Mouse (Mus musculus) liver, adult 2 months (tissue): ENCODE measurements around the gene Lysmd2.
A peak's percentile ranks its signal among the peaks of the same experiment; 100 is the strongest.

Source experiments
- CTCF ChIP-seq: fragments of 200-500 bp; IDR thresholded peaks from 2 replicates; pipeline ENCODE4 v1.5.1; 2011; ENCODE audit warnings: low read depth, low read length, control low read depth
- POLR2A ChIP-seq: fragments of 200-500 bp; IDR thresholded peaks from 2 replicates; pipeline ENCODE4 v1.6.1; 2011; ENCODE audit warnings: low read length, control low read depth; ENCODE audit not compliant: insufficient read depth; ENCODE audit errors: extremely low read depth

DNA sequence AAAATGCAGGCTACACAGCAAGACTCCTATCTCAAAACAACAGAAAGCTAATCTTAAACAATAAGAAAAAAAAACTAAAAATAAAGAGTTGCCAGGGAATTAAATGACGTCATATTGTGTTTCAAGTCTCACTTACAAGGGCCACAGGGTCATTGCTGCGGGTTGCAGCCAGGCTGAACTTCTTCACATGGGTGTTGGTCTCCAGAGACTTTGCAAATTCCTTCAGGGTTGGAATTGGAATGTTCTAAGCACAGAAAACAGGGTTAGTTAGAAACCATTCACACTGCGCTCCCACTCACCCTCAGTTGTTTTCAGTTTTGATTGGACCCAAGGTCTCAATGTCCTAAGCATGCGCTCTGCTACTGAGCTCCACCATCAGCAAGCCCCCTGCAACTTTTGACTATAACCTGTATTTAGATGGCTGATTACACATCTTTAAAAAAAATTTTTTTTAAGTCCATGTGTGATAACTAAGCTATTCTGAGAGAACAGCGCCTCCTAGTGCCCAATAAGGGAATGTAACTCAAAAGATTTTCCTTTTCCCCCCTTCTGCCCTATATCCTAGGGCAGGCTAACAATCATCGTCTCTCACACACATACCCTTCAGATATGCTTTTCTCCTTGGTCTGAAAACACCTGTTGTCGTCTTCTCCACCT is 43.7 kb upstream of the Lysmd2 start:
- no peak for TF ChIP-seq POLR2A
- TF ChIP-seq CTCF, result peak; percentile 37; the same call in 1 of the 2 replicates
